14 mouse cellular contexts compared by ENCODE assay signal in genomic region chr6:125471921-125472320, GRCm38 (mm10). TPM values are rescaled to one million over a fixed set of nuclear protein-coding genes. Genes with fewer than 3 reads are reported as not detected.
A peak's percentile ranks its signal among the peaks of the same experiment; 100 is the strongest.
DNase-seq lines count a peak whose midpoint lies in the region; ATAC-seq and TF ChIP-seq lines count a peak whose summit lies in the region.
"Had no signal": no experiment of that assay in that cellular context is flagged by ENCODE, and none has a peak within 500 bp of the region (broad histone marks: within the 10 kb centered on the region; RNA-seq: fewer than 3 reads in every experiment).

No protein-coding gene starts in this region.

- no peak overlapping the region for H3K9ac ChIP-seq in intestine, embryonic 15.5 days
- no peak overlapping the region for H3K9ac ChIP-seq in intestine, embryonic 16.5 days (ENCODE audit: low read depth, low read length)
- no peak overlapping the region for H3K9ac ChIP-seq in lung, embryonic 15.5 days
- H3K9ac ChIP-seq: forebrain, postnatal 0 days had no signal

- DNase-seq in heart, adult 11 months: peak; percentile 82
- no peak for DNase-seq in heart, postnatal 25 days (ENCODE audit: low spot score)
- DNase-seq in lung, adult 18-20 months: no peak
- DNase-seq in lung, postnatal 36 days: peak; percentile 51
- no peak for DNase-seq in gastrocnemius, adult 2 months
- DNase-seq: cerebellum, adult 18-20 months; forebrain, postnatal 0 days; gastrocnemius, postnatal 10 days; right cerebral cortex, adult 18-20 months had no signal

- H3K9me3 ChIP-seq in intestine, embryonic 15.5 days: no peaks in the 10 kb centered on the region
- H3K9me3 ChIP-seq in intestine, embryonic 16.5 days (ENCODE audit: control insufficient read depth, low read length): no peaks in the 10 kb centered on the region
- no peaks in the 10 kb centered on the region for H3K9me3 ChIP-seq in lung, embryonic 15.5 days
- H3K9me3 ChIP-seq: midbrain, embryonic 10.5 days had no signal

- H3K36me3 ChIP-seq in intestine, embryonic 15.5 days: no peaks in the 10 kb centered on the region
- no peaks in the 10 kb centered on the region for H3K36me3 ChIP-seq in intestine, embryonic 16.5 days (ENCODE audit: control insufficient read depth, insufficient read depth, low read length)
- H3K36me3 ChIP-seq in lung, embryonic 15.5 days: no peaks in the 10 kb centered on the region
- H3K36me3 ChIP-seq: midbrain, embryonic 10.5 days had no signal

- no peak for TF ChIP-seq CTCF in gastrocnemius, adult 2 months (IDR thresholded peaks at IDR 0.05)

- H3K4me3 ChIP-seq in intestine, embryonic 15.5 days (replicated peaks): no peak overlapping the region
- H3K4me3 ChIP-seq in intestine, embryonic 16.5 days (ENCODE audit: low read length): no peak overlapping the region
- no peak overlapping the region for H3K4me3 ChIP-seq in lung, embryonic 15.5 days
- no peak overlapping the region for H3K4me3 ChIP-seq in gastrocnemius, adult 2 months
- H3K4me3 ChIP-seq: midbrain, embryonic 10.5 days; myocyte had no signal

- H3K4me2 ChIP-seq in intestine, embryonic 15.5 days (replicated peaks): no peak overlapping the region
- H3K4me2 ChIP-seq in intestine, embryonic 16.5 days (ENCODE audit: low read depth, low read length): no peak overlapping the region
- no peak overlapping the region for H3K4me2 ChIP-seq in lung, embryonic 15.5 days

- intact Hi-C loops in heart, postnatal 25 days (cut with DNase I): loop anchor here (2.0 kb wide), 1 partner anchor 19 kb away; no protein-coding TSS in a partner anchor
- intact Hi-C loops in gastrocnemius, adult 2 months (cut with DNase I): no loop called here

- H3K4me1 ChIP-seq in intestine, embryonic 15.5 days (replicated peaks): peaks cover 28% of the 10 kb centered on the region
- peaks cover 19% of the 10 kb centered on the region; the same call in 1 of the 2 replicates for H3K4me1 ChIP-seq in intestine, embryonic 16.5 days (ENCODE audit: control insufficient read depth, insufficient read depth, low read length)
- H3K4me1 ChIP-seq in lung, embryonic 15.5 days: peaks cover 48% of the 10 kb centered on the region

- 0 out of 2 replicates have a peak overlapping the region, but pooled peaks have one; percentile 6 for H3K27ac ChIP-seq in intestine, embryonic 15.5 days
- no peak overlapping the region for H3K27ac ChIP-seq in intestine, embryonic 16.5 days (ENCODE audit: low read length)
- H3K27ac ChIP-seq in lung, embryonic 15.5 days: 0 out of 2 replicates have a peak overlapping the region, but pooled peaks have one; percentile 21
- no peak overlapping the region for H3K27ac ChIP-seq in gastrocnemius, adult 2 months
- H3K27ac ChIP-seq: midbrain, embryonic 10.5 days had no signal

- ATAC-seq in intestine, embryonic 15.5 days: no peak
- ATAC-seq in intestine, embryonic 16.5 days: no peak
- no peak for ATAC-seq in lung, embryonic 15.5 days (ENCODE audit: borderline replicate concordance, extremely low read depth, low FRiP score, low TSS enrichment)
- ATAC-seq: forebrain, postnatal 0 days had no signal

- WGBS in intestine, embryonic 15.5 days: 52% methylated on average over 4 of the region's 4 CpGs
- WGBS in intestine, embryonic 16.5 days: 65% methylated on average over 4 of the region's 4 CpGs
- 53% methylated on average over 4 of the region's 4 CpGs for WGBS in lung, embryonic 15.5 days

- H3K27me3 ChIP-seq in intestine, embryonic 15.5 days (replicated peaks): no peaks in the 10 kb centered on the region
- no peaks in the 10 kb centered on the region for H3K27me3 ChIP-seq in intestine, embryonic 16.5 days (replicated peaks; ENCODE audit: control insufficient read depth, insufficient read depth, low read length)
- H3K27me3 ChIP-seq in lung, embryonic 15.5 days: no peaks in the 10 kb centered on the region

RNA-seq across cellular contexts. Expression of gene Cd9, which starts 22.7 kb away (rescaled TPM):
- total RNA-seq in heart, postnatal 25 days (2021): 10 to 100 TPM; 57.5 to 63.4 TPM
- polyA plus RNA-seq in intestine, embryonic 15.5 days (2015; fragmentation: Nextera tagmentation; extraction: Ambion mirVana): 160 and 171 TPM in 2 replicates
- polyA plus RNA-seq in intestine, embryonic 16.5 days (2015; fragmentation: Nextera tagmentation; extraction: Ambion mirVana): 146 and 167 TPM in 2 replicates
- polyA plus RNA-seq in lung, embryonic 15.5 days (2015; fragmentation: Nextera tagmentation; extraction: Ambion mirVana): 226 and 250 TPM in 2 replicates
- 10 to 100 TPM; 19.1 to 30.7 TPM for total RNA-seq in gastrocnemius, adult 2 months (2021)

Comparison
In these comparisons a context has a peak if more than half of its experiments do, and no peak if none do; other contexts are left out.
1. DNase-seq: peak in heart, adult 11 months (single experiment) and lung, postnatal 36 days (single experiment); none in heart, postnatal 25 days (single experiment), lung, adult 18-20 months (0 of 2) and gastrocnemius, adult 2 months (single experiment).
2. H3K27ac ChIP-seq: peak in intestine, embryonic 15.5 days (single experiment) and lung, embryonic 15.5 days (single experiment); none in intestine, embryonic 16.5 days (single experiment) and gastrocnemius, adult 2 months (single experiment).